Mouse (Mus musculus): ENCODE measurements at regions not wholly inside any gene's neighbourhood (a gene's known extent, or its start where the extent isn't known, plus 50 kb on each side); places are given as distances from the start of the nearest gene placed in this dataset.

- Histone ChIP-seq H3K9ac (no peak overlapping the region), H3K4me1 (no peaks in the 10 kb centered on the region), H3K36me3 (no peaks in the 10 kb centered on the region), H3K27ac (no peak overlapping the region), H3K4me2 (replicated peaks) (no peak overlapping the region), H3K4me3 (no peak overlapping the region), H3K9me3 (no peaks in the 10 kb centered on the region), H3K27me3 (no peaks in the 10 kb centered on the region)
- WGBS = 80% methylated on average over 1 of the region's 1 CpGs
- ATAC-seq (ENCODE audit: insufficient number of reproducible peaks, insufficient read depth, low FRiP score, low TSS enrichment) = no peak
Measured at GRCm38 (mm10) chr15:11552110-11552509, 152.6 kb upstream of the Tars start.

DNA sequence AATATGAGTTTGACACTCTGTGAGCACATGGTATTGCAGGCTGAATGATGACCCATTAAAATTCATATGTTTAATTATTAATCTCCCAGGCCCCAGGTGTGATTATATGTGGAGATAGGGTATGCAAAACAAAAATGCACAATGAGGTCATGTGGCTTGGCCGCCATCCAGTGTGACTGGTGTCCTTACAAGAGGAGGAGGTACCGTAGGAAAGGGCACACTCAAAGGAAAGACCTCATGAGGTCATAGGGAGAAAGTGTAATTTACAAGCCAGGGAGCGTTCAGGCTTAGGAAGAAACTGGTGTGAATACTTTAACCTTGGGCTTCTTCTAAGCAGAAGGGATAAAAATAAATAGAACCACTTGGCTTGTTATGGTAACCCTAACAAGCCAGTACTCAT is 140.0 kb upstream of the Tars start:
- 76% methylated on average over 3 of the region's 3 CpGs for WGBS
- H3K9ac ChIP-seq = no peak overlapping the region
- ATAC-seq (ENCODE audit: insufficient number of reproducible peaks, insufficient read depth, low FRiP score, low TSS enrichment) = no peak

GRCm38 (mm10) chr15:11536076-11536620 is 136.7 kb upstream of the Tars start:
- Histone ChIP-seq H3K27me3 (no peaks in the 10 kb centered on the region), H3K36me3 (no peaks in the 10 kb centered on the region), H3K4me2 (replicated peaks) (no peak overlapping the region), H3K9ac (no peak overlapping the region), H3K9me3 (no peaks in the 10 kb centered on the region), H3K4me3 (no peak overlapping the region), H3K27ac (no peak overlapping the region), H3K4me1 (0 out of 2 replicates have a peak, but pooled peaks cover 8% of the 10 kb centered on the region)
- ATAC-seq (ENCODE audit: insufficient number of reproducible peaks, insufficient read depth, low FRiP score, low TSS enrichment) = no peak
- WGBS = 78% methylated on average over 7 of the region's 7 CpGs

More for the DNA sequence above, 140.0 kb upstream of the Tars start:
- Histone ChIP-seq H3K4me1 (0 out of 2 replicates have a peak, but pooled peaks cover 2% of the 10 kb centered on the region), H3K27ac (no peak overlapping the region), H3K9me3 (no peaks in the 10 kb centered on the region), H3K4me2 (replicated peaks) (no peak overlapping the region), H3K4me3 (no peak overlapping the region), H3K36me3 (no peaks in the 10 kb centered on the region), H3K27me3 (no peaks in the 10 kb centered on the region)

DNA sequence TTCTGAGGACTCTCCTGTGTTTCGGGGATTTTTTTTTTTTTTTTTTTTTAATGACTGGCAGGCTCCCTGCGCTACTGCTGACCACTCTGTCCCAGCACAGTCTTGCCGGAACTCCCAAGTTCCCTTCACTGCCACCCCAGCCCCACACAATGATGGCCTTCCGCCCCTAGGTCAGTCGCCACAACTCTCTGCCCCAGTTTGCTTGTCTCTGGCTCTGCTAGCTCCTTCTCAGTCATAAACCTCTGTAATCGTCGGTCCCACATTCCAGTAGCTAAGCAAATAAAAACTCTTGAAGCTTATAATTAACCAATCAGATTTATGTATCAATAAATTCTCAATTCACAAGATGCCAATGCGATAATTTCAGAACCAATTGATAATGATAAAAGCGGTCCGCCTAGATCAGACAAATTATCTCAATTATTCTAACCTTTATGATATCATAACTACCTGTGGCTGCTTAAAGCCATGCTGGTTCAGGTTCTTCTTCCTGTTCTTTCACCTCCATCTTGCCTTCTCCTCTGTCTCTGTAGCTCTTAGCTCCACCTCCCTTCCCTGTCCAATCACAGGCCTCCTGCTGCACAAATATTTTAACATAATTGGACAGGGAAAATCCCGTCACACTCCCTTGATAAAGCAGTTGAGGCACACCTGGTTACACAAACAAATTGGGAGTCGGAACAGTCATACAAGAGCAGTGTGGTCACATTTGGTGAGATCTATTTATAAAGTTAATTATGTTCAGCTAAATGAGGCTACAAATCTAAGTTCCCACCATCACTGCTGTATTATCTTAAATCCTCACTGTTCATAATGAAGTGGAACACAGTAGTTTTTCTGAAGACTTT is 135.2 kb upstream of the Tars start:
- no peaks in the 10 kb centered on the region for H3K36me3 ChIP-seq
- H3K9ac ChIP-seq = no peak overlapping the region
- no peaks in the 10 kb centered on the region for H3K9me3 ChIP-seq
- no peaks in the 10 kb centered on the region for H3K27me3 ChIP-seq
- no peak overlapping the region for H3K4me3 ChIP-seq
- H3K4me1 ChIP-seq = 0 out of 2 replicates have a peak, but pooled peaks cover 6% of the 10 kb centered on the region
- 83% methylated on average over 12 of the region's 12 CpGs for WGBS
- H3K4me2 ChIP-seq (replicated peaks) = no peak overlapping the region
- no peak for ATAC-seq (ENCODE audit: insufficient number of reproducible peaks, insufficient read depth, low FRiP score, low TSS enrichment)
- no peak overlapping the region for H3K27ac ChIP-seq

DNA sequence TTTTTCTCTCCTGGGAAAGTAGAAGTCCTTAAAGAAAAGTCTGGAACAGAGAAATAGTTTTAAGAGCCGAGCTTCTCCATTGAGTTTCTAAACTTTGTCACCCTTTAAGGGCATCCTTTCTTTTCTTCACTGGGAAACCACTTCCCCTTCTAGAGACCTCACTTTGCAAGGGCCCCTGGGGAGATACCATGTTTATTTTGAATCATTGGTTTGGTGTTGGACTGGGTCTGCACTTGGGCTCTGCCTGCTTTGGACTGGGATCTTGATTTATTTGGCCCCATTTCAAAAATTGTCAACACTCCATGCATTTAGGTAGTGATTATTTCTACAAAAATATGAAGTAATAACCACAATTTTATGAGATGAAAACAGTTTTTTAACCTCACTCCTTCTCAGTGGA is 134.2 kb upstream of the Tars start:
- Histone ChIP-seq H3K27ac (no peak overlapping the region), H3K36me3 (no peaks in the 10 kb centered on the region), H3K27me3 (no peaks in the 10 kb centered on the region), H3K9me3 (no peaks in the 10 kb centered on the region), H3K4me3 (no peak overlapping the region), H3K4me1 (0 out of 2 replicates have a peak, but pooled peaks cover 6% of the 10 kb centered on the region), H3K9ac (no peak overlapping the region), H3K4me2 (replicated peaks) (no peak overlapping the region)
- no peak for ATAC-seq (ENCODE audit: insufficient number of reproducible peaks, insufficient read depth, low FRiP score, low TSS enrichment)
- WGBS = 81% methylated on average over 1 of the region's 1 CpGs

- no peak overlapping the region for H3K27ac ChIP-seq
- H3K27me3 ChIP-seq = no peaks in the 10 kb centered on the region
- H3K4me2 ChIP-seq (replicated peaks) = no peak overlapping the region
- no peaks in the 10 kb centered on the region for H3K9me3 ChIP-seq
- H3K4me3 ChIP-seq = no peak overlapping the region
- no peak for ATAC-seq (ENCODE audit: insufficient number of reproducible peaks, insufficient read depth, low FRiP score, low TSS enrichment)
- no peak overlapping the region for H3K9ac ChIP-seq
- no peaks in the 10 kb centered on the region for H3K36me3 ChIP-seq
- 80% methylated on average over 10 of the region's 10 CpGs for WGBS
- 0 out of 2 replicates have a peak, but pooled peaks cover 6% of the 10 kb centered on the region for H3K4me1 ChIP-seq
Measured at GRCm38 (mm10) chr15:11533002-11533610, 133.6 kb upstream of the Tars start.

DNA sequence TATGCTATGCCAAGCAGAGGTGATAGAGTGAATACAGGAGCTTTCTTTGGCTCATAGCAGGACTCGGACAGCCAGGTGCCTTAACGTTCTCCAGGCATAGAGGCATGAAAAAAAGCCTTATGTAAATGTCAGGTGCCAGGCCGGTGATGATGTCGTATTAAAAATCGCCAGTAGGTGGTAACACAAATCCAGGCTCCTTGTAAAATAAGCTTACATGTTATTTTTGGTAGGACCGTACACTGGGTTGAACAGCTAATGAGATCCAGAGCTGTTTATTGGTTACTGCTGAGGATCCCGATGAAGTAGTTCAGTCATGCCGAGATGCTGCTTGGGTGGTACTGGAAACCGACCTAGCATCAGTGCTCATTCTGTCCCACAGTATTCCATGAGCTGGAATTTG is 133.1 kb upstream of the Tars start:
- Histone ChIP-seq H3K27me3 (no peaks in the 10 kb centered on the region), H3K4me3 (no peak overlapping the region), H3K36me3 (no peaks in the 10 kb centered on the region), H3K4me1 (0 out of 2 replicates have a peak, but pooled peaks cover 6% of the 10 kb centered on the region), H3K9ac (no peak overlapping the region), H3K9me3 (no peaks in the 10 kb centered on the region), H3K4me2 (replicated peaks) (no peak overlapping the region), H3K27ac (no peak overlapping the region)
- no peak for ATAC-seq (ENCODE audit: insufficient number of reproducible peaks, insufficient read depth, low FRiP score, low TSS enrichment)
- WGBS = 46% methylated on average over 9 of the region's 9 CpGs

DNA sequence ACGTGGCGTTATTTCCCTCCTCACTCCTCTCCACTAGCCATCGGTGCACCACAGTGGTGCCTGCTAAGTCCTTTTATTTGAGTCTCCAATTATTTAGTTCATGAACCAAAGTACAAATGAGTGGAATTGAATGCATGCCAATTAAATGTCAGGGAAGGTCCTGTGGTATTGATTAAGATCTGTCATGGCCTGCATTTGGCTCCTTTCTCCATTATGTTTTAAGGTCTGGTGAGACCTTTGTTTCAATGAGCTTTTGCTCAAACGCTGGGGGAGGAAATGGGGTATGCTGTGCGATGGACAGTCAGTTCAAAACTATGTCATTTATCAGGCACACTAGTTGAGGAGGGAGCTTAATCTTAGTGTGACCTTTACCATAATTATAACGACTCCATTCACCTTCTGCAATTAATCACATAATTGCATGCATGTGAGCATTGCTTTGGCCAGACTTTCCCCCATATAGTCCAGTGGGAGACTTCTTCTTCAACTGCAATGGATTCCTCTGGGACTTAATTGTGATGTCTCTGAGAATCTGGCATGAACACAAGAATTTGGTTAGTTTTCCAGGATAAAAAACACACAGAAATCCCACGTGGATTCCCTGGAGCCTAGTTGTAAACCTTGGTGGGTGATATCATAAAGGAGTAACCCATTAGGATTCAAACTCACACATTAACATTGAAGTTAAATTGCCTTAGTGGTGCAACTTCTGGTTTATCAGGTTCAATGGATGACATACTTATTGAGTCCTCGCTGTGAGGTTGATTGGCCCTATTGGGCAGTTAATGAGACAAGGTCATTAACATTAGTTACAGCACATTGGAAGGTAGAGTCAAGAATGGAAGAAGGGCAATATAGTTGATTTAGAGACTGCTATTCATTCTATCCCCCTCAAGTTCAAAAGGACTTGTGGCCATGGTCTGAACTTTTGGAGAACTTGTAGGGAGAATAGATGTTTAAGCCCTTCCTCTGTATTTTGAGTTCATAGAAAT is 130.7 kb upstream of the Tars start:
- no peak for ATAC-seq (ENCODE audit: insufficient number of reproducible peaks, insufficient read depth, low FRiP score, low TSS enrichment)
- Histone ChIP-seq H3K27me3 (no peaks in the 10 kb centered on the region), H3K4me3 (no peak overlapping the region), H3K4me1 (0 out of 2 replicates have a peak, but pooled peaks cover 6% of the 10 kb centered on the region), H3K9me3 (no peaks in the 10 kb centered on the region), H3K27ac (no peak overlapping the region), H3K9ac (no peak overlapping the region), H3K36me3 (no peaks in the 10 kb centered on the region), H3K4me2 (replicated peaks) (no peak overlapping the region)
- WGBS = 55% methylated on average over 8 of the region's 8 CpGs

DNA sequence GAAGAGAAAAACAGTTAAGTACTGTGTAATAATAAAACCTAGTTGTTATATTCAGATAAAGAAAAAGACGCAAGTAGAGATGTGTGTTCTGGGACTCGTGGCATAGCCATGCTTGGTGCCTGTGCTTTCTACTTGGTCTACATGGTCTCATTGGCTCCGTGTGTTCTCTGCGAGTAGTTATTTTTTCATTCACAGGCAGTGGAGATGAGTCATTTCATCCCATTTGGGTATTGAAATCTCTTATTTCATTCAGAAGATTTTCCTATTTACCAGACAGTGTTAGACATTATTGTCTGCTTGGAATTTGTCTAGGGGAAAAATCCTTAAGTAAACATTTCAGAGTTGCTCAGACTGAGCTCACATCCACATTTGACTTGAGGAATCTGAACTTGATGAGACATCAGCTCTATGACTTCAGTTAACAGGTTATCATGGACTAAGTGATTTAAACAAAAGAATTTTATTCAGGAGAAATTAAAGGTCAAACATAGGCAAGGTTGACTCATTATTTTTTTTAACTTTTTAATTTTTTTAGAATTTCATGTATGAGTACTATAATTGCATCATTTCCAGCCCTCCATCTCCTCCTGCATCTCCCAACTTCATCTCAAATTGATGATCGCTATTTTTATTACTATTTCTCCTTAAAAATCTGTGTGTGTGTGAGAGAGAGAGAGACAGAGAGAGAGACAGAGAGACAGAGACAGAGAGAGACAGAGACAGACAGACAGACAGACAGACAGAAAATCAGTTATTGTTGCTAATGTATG is 125.1 kb upstream of the Tars start:
- Histone ChIP-seq H3K4me1 (no peaks in the 10 kb centered on the region), H3K27ac (no peak overlapping the region), H3K36me3 (no peaks in the 10 kb centered on the region), H3K4me2 (replicated peaks) (no peak overlapping the region), H3K27me3 (no peaks in the 10 kb centered on the region), H3K9ac (no peak overlapping the region), H3K9me3 (no peaks in the 10 kb centered on the region), H3K4me3 (no peak overlapping the region)
- no peak for ATAC-seq (ENCODE audit: insufficient number of reproducible peaks, insufficient read depth, low FRiP score, low TSS enrichment)
- 90% methylated on average over 5 of the region's 5 CpGs for WGBS

DNA sequence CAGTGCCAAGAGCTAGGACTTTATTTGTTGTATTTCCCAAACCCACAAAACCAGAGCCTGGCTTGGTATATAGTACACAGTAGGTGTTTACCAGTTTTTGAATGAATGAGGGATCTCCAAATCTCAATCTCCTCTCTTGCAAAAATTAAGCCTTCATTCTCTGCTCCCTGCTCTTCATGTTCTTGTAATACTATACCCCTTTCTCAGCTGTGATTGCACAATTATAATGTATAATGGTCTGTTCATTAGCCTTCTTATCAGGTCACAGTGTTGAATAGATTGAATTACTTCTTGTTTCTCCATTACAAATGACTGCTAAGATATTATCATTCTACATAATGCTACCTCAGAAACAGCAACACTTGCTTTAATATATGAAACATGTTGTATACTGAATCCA is 119.1 kb upstream of the Tars start:
- no peak for ATAC-seq (ENCODE audit: insufficient number of reproducible peaks, insufficient read depth, low FRiP score, low TSS enrichment)
- Histone ChIP-seq H3K27ac (no peak overlapping the region), H3K4me3 (no peak overlapping the region), H3K36me3 (no peaks in the 10 kb centered on the region), H3K27me3 (no peaks in the 10 kb centered on the region), H3K9ac (no peak overlapping the region), H3K4me2 (replicated peaks) (no peak overlapping the region), H3K4me1 (no peaks in the 10 kb centered on the region), H3K9me3 (no peaks in the 10 kb centered on the region)

DNA sequence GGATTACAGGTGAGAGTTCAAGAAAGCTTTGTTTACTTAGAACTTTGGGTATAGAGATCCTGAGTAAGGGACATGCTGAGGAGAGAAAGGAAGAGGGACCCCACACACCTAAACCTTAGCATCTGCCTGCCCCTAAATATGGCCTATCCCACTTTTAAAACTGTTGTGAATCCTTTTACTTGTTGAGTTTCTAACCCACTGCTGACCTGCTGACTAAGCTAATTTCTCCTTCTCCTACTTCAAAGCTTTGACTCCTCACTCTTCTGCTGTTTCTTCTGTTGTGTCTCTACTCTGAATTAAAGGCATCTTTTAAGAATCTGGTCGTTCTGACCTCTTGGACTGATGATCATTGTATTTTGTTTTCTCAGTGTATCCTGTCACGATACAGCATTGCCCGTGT is 118.4 kb upstream of the Tars start:
- H3K9me3 ChIP-seq = no peaks in the 10 kb centered on the region
- no peak overlapping the region for H3K4me3 ChIP-seq
- no peaks in the 10 kb centered on the region for H3K4me1 ChIP-seq
- no peaks in the 10 kb centered on the region for H3K27me3 ChIP-seq
- no peak for ATAC-seq (ENCODE audit: insufficient number of reproducible peaks, insufficient read depth, low FRiP score, low TSS enrichment)
- H3K4me2 ChIP-seq (replicated peaks) = no peak overlapping the region
- no peaks in the 10 kb centered on the region for H3K36me3 ChIP-seq
- H3K27ac ChIP-seq = no peak overlapping the region
- H3K9ac ChIP-seq = no peak overlapping the region
- WGBS = 71% methylated on average over 3 of the region's 3 CpGs
